Mouse (Mus musculus) heart, adult 2 months (tissue): Measurements from ENCODE around the gene Synpr. TPM values are rescaled to one million over a fixed set of nuclear protein-coding genes. Genes with fewer than 3 reads are reported as not detected.

ENCODE experiments used
- DNase-seq, 2 experiments: peaks; one replicate each; pipeline ENCODE4 v3.0.0; 2021
- H3K27ac ChIP-seq: fragments of 200-600 bp; 2 replicates; pipeline ENCODE4 v1.8.1; 2022
- H3K27me3 ChIP-seq: fragments of 200-500 bp; 2 replicates; pipeline ENCODE4 v1.6.1; 2012; ENCODE audit warnings: mild to moderate bottlenecking, low read length, inconsistent platforms, mixed read lengths; ENCODE audit not compliant: control insufficient read depth, insufficient read depth
- H3K36me3 ChIP-seq: fragments of 200-500 bp; 2 replicates; pipeline ENCODE4 v1.6.1; 2012; ENCODE audit warnings: low read length, inconsistent platforms; ENCODE audit not compliant: control insufficient read depth, insufficient read depth
- H3K4me1 ChIP-seq: fragments of 200-500 bp; 2 replicates; pipeline ENCODE4 v1.6.1; 2011; ENCODE audit warnings: low read length; ENCODE audit not compliant: control insufficient read depth, insufficient read depth
- H3K4me3 ChIP-seq: fragments of 200-600 bp; 2 replicates; pipeline ENCODE4 v1.8.1; 2022
- H3K79me2 ChIP-seq: fragments of 200-500 bp; replicated peaks from 2 replicates; pipeline ENCODE4 v1.6.1; 2012; ENCODE audit warnings: mild to moderate bottlenecking, inconsistent platforms, low read length, moderate library complexity, mixed read lengths; ENCODE audit not compliant: control insufficient read depth, insufficient read depth
- H3K9ac ChIP-seq: fragments of 200-500 bp; 2 replicates; pipeline ENCODE4 v1.6.1; 2012; ENCODE audit warnings: low read depth, mild to moderate bottlenecking, control low read depth, inconsistent platforms, low read length, mixed read lengths
- CTCF ChIP-seq: fragments of 200-600 bp; IDR thresholded peaks from 2 replicates; pipeline ENCODE4 v1.8.1; 2022; ENCODE audit warnings: antibody characterized with exemption, mild to moderate bottlenecking, moderate library complexity
- EP300 ChIP-seq: fragments of 200-500 bp; IDR thresholded peaks from 2 replicates; pipeline ENCODE4 v1.6.1; 2011; ENCODE audit warnings: low read depth, low read length, control low read depth; ENCODE audit not compliant: insufficient read depth
- POLR2A ChIP-seq: fragments of 200-500 bp; IDR thresholded peaks from 2 replicates; pipeline ENCODE4 v1.6.1; 2011; ENCODE audit warnings: mild to moderate bottlenecking, low read depth, low read length, control low read depth; ENCODE audit not compliant: insufficient read depth
- WGBS: fragments of 180-500 bp; shearing (Covaris S2); methylation state at CpG from one replicate; pipeline ENCODE4 v1.1.7; 2018; 5-methylcytosine and 5-hydroxymethylcytosine counted together
- intact Hi-C: fragments of 180-260 bp; cut with DNase I; formaldehyde crosslinking; loops from one replicate; pipeline ENCODE4 v1.15.1; 2025
- polyA plus RNA-seq: library from polyadenylated mRNA; depleted of rRNA; stranded (reverse); fragments of >200 nt; gene quantifications from 2 replicates; pipeline ENCODE4 v1.2.3, GENCODE M21; 2012
- total RNA-seq, 2 experiments: library from RNA; stranded (reverse); gene quantifications; 2 replicates each; pipeline ENCODE4 v1.2.3; 2021

The Synpr gene
- total and polyA plus RNA-seq, 3 experiments = 0.26 to 0.34 TPM; not detected in 1

DNA sequence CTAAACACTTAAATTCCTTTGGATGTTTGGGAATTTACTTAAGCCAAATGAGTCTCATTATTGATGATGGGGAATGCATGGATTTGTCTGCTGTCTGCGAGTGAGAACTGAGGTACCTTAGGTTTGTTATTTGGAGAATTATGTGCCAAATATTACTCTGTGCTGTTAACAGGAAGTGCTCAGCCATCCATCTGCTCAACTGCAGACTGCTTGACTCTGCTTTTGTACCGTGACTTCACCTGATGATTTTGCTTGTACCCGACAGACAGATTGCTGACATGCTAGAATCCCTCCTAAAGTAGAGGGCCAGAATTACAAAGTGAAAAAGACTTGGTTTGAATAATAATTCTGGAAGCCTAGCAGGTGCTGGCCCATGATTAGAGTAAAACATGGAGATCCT is 9.6 kb downstream of the Synpr start:
- Histone ChIP-seq H3K79me2 (no peaks in the 10 kb centered on the region), H3K9ac (no peak overlapping the region), H3K36me3 (no peaks in the 10 kb centered on the region), H3K27me3 (no peaks in the 10 kb centered on the region), H3K27ac (no peak overlapping the region), H3K4me3 (no peak overlapping the region), H3K4me1 (no peaks in the 10 kb centered on the region)
- TF ChIP-seq CTCF (no peak), POLR2A (no peak), EP300 (no peak)
- 70% methylated on average over 3 of the region's 3 CpGs for WGBS
- intact Hi-C loops = no loop called here
- no peak for DNase-seq

DNA sequence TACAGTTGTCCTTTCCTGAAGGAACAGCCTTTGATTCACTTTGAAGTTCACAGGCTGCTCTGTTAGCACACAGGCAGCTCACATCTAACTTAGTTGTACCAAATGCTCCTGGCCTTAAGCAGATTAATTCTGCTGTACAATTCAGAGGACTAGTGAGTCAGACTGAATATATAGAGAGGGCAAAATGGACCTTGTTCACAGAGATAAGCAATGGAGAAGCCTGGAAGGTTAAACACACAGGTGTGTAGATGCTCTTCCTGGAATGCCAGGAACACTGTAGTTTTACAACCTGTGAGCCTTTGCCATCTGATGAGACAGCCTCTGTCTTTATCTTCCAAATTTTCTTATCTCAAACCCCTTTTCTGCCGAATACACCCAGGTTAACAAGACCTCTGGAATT is 29.7 kb downstream of the Synpr start:
- no peak for DNase-seq
- Histone ChIP-seq H3K27ac (no peak overlapping the region), H3K27me3 (no peaks in the 10 kb centered on the region), H3K4me3 (no peak overlapping the region), H3K79me2 (no peaks in the 10 kb centered on the region), H3K9ac (no peak overlapping the region), H3K4me1 (no peaks in the 10 kb centered on the region), H3K36me3 (no peaks in the 10 kb centered on the region)
- TF ChIP-seq POLR2A (no peak), CTCF (no peak), EP300 (no peak)
- WGBS = 31% methylated on average over 1 of the region's 1 CpGs
- intact Hi-C loops = no loop called here

DNA sequence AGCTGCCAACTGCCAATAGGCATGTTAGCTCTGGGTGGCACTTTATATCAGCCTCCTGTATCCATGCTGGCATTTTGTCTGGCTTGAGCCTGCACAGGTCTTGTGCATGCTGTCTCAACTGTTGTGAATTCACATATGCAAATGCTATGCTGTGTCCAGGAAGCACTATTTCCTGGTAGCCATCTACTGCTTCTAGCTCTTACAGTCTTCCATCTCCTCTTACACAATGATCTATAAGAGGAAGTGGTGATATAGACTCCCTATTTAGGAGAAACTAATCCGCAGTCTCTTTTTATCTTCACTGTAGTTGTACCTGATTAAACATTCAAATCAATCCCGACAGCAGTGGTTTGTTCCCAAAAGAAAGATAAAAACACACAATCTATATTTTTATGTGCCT is 43.9 kb downstream of the Synpr start:
- 33% methylated on average over 2 of the region's 2 CpGs for WGBS
- Histone ChIP-seq H3K4me3 (no peak overlapping the region), H3K9ac (no peak overlapping the region), H3K79me2 (no peaks in the 10 kb centered on the region), H3K4me1 (no peaks in the 10 kb centered on the region), H3K27me3 (0 out of 2 replicates have a peak, but pooled peaks cover 1% of the 10 kb centered on the region), H3K27ac (no peak overlapping the region), H3K36me3 (no peaks in the 10 kb centered on the region)
- DNase-seq = no peak
- TF ChIP-seq EP300 (no peak), POLR2A (no peak), CTCF (no peak)
- intact Hi-C loops = no loop called here

DNA sequence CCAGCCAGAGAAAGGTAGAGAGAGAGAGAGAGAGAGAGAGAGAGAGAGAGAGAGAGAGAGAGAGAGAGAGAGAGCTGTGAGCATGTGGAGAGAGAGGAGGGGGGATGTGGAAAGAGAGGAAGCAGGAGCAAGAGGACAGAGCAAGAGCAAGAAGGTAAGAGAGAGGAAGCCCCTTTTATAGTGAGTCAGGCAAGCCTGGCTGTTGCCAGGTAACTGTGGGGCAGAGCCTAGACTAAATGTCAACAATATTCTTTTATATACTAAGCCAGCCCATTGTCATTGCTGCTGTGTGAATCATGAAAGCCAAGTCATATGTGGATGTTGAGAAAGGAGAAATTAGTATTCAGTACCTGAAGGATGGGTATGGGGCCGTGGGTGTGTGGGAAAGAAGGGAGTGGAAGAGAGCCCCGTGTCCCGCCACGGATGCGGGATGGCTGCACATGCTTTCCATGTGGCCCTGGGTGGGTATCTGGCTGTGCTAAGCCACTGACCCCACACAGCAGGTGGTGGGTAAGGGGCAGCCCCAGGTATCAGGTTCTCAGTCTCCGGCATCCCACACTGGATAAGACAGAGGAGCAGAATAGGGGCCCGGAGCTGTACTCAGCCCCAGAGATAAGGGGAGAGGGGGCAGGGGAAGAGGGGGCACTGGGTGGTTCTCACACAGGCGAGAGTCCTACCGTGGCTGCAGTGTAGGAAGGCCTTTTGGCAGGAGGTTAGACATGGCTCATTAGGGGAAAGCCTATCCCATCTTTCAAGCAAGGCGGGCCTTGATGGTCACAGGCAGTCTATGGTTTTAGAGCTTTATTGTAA is 48.1 kb downstream of the Synpr start:
- Histone ChIP-seq H3K36me3 (no peaks in the 10 kb centered on the region), H3K4me3 (no peak overlapping the region), H3K4me1 (no peaks in the 10 kb centered on the region), H3K27me3 (no peaks in the 10 kb centered on the region), H3K79me2 (no peaks in the 10 kb centered on the region), H3K9ac (no peak overlapping the region), H3K27ac (no peak overlapping the region)
- no peak for TF ChIP-seq EP300
- no peak for TF ChIP-seq POLR2A
- TF ChIP-seq CTCF = no peak
- WGBS = 61% methylated on average over 10 of the region's 10 CpGs
- DNase-seq = no peak
- intact Hi-C loops = no loop called here

DNA sequence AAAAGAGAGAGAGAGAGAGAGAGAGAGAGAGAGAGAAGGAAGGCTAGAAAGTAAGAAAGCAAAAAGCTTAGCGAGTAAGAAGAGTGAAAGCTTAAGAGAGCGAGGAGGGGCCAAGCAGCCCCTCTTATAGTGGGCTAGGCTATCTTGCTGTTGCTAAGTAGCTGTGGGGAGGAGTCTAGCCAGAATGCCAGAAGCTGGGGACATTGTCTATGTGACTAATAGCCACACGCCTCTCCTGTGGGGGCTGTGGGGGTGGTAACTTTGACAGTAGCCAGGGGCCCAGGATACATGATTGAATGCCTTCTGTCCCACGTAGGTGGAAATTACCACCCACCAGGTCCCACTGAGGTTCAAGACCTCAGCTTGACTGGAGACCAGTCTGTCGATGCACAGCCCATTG is 48.8 kb downstream of the Synpr start:
- Histone ChIP-seq H3K4me1 (no peaks in the 10 kb centered on the region), H3K4me3 (no peak overlapping the region), H3K27me3 (no peaks in the 10 kb centered on the region), H3K27ac (no peak overlapping the region), H3K79me2 (no peaks in the 10 kb centered on the region), H3K9ac (no peak overlapping the region), H3K36me3 (no peaks in the 10 kb centered on the region)
- DNase-seq = no peak
- WGBS = 61% methylated on average over 5 of the region's 5 CpGs
- intact Hi-C loops = no loop called here
- TF ChIP-seq POLR2A (no peak), CTCF (no peak), EP300 (no peak)

DNA sequence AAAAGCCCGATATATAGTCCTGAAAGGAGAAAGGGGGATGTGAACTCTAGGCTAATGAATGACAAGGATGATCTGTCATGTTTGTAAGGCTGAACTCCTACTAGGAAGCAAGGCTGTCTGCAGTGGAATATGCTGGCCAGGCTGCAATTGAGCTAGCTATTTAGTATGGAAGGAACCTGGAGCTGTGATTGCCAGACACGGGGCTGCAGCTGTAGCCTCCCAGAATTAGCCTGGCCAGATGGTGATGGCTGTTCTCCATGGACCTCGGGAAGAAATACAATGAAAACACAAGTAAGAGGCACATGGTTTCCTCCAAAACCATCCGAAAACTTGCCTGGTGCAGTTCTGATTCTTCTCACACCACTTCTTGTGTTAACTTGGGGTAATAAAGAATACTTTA is 51.6 kb downstream of the Synpr start:
- WGBS = 54% methylated on average over 4 of the region's 4 CpGs
- intact Hi-C loops = no loop called here

More for the DNA sequence above, 51.6 kb downstream of the Synpr start:
- H3K27me3 ChIP-seq = no peaks in the 10 kb centered on the region
- no peak for TF ChIP-seq EP300
- no peak for TF ChIP-seq POLR2A
- TF ChIP-seq CTCF = no peak
- H3K4me1 ChIP-seq = no peaks in the 10 kb centered on the region
- H3K27ac ChIP-seq = no peak overlapping the region
- no peak overlapping the region for H3K9ac ChIP-seq
- no peaks in the 10 kb centered on the region for H3K36me3 ChIP-seq
- DNase-seq = no peak
- H3K79me2 ChIP-seq = no peaks in the 10 kb centered on the region
- H3K4me3 ChIP-seq = no peak overlapping the region
